Comparison of ENCODE assay signal across 22 mouse cellular contexts in genomic region chr2:13857461-13857860, GRCm38 (mm10).
DNase-seq lines count a peak whose midpoint lies in the region; ATAC-seq and TF ChIP-seq lines count a peak whose summit lies in the region.
"Had no signal": no experiment of that assay in that cellular context is flagged by ENCODE, and none has a peak within 500 bp of the region (broad histone marks: within the 10 kb centered on the region; RNA-seq: fewer than 3 reads in every experiment).

No protein-coding gene starts in this region.

- ATAC-seq in heart, postnatal 0 days (ENCODE audit: insufficient read depth, low read depth), result no peak
- ATAC-seq: forebrain, embryonic 16.5 days had no signal

- intact Hi-C loops in heart, postnatal 10 days (cut with DNase I), result loop anchor here (5.0 kb wide), 1 partner anchor 580 kb away; no protein-coding TSS in a partner anchor

- no peaks in the 10 kb centered on the region for H3K9me3 ChIP-seq in heart, postnatal 0 days (replicated peaks; ENCODE audit: control insufficient read depth, low read length)
- H3K9me3 ChIP-seq: embryonic facial prominence, embryonic 15.5 days; forebrain, embryonic 10.5 days; heart, embryonic 15.5 days; hindbrain, embryonic 15.5 days had no signal

- H3K27me3 ChIP-seq in heart, postnatal 0 days (ENCODE audit: control insufficient read depth, insufficient read depth, low read length), result no peaks in the 10 kb centered on the region
- H3K27me3 ChIP-seq: embryonic facial prominence, embryonic 15.5 days; heart, embryonic 15.5 days; hindbrain, embryonic 15.5 days had no signal

- H3K4me1 ChIP-seq in heart, postnatal 0 days (ENCODE audit: control insufficient read depth, insufficient read depth), result no peaks in the 10 kb centered on the region
- H3K4me1 ChIP-seq: embryonic facial prominence, embryonic 15.5 days; forebrain, embryonic 10.5 days; heart, embryonic 15.5 days; hindbrain, embryonic 15.5 days had no signal

- DNase-seq in heart, postnatal 0 days (ENCODE audit: low spot score), result peak; percentile 7
- DNase-seq in heart, postnatal 10 days, result no peak
- DNase-seq in 416B (ENCODE audit: low read depth), result peak; percentile 34
- DNase-seq in NIH3T3 (ENCODE audit: low read depth), result peak; percentile 3
- no peak for DNase-seq in frontal cortex, postnatal 25 days (ENCODE audit: low spot score in 2 of 2)
- no peak for DNase-seq in ovary, postnatal 10 days (ENCODE audit: low spot score)
- no peak for DNase-seq in lung, postnatal 10 days
- DNase-seq: adrenal gland, adult 8-10 months; adrenal gland, postnatal 36 days; cerebellum, adult 8-10 months; cerebellum, postnatal 14 days; embryo, embryonic 11 days; gastrocnemius, postnatal 14 days; heart, adult 2 months; heart, postnatal 36 days had no signal

- no peak overlapping the region for H3K27ac ChIP-seq in heart, postnatal 0 days (ENCODE audit: low read depth)
- H3K27ac ChIP-seq: embryonic facial prominence, embryonic 15.5 days; forebrain, embryonic 10.5 days; heart, adult 2 months; heart, embryonic 15.5 days; hindbrain, embryonic 15.5 days had no signal

- no peak overlapping the region for H3K9ac ChIP-seq in heart, postnatal 0 days (replicated peaks; ENCODE audit: low read depth, low read length)
- H3K9ac ChIP-seq: embryonic facial prominence, embryonic 15.5 days; heart, embryonic 15.5 days; hindbrain, embryonic 15.5 days had no signal

- H3K4me2 ChIP-seq in heart, postnatal 0 days (ENCODE audit: low read depth, low read length), result no peak overlapping the region
- H3K4me2 ChIP-seq: embryonic facial prominence, embryonic 15.5 days; heart, embryonic 11.5 days; heart, embryonic 15.5 days; hindbrain, embryonic 15.5 days had no signal

- H3K4me3 ChIP-seq in heart, postnatal 0 days (ENCODE audit: low read depth, low read length), result no peak overlapping the region
- H3K4me3 ChIP-seq: embryonic facial prominence, embryonic 15.5 days; erythroblast, embryonic 14.5 days; forebrain, embryonic 10.5 days; heart, adult 2 months; heart, embryonic 15.5 days; hindbrain, embryonic 15.5 days had no signal

- H3K36me3 ChIP-seq in heart, postnatal 0 days (replicated peaks; ENCODE audit: control insufficient read depth, insufficient read depth, low read length), result no peaks in the 10 kb centered on the region
- H3K36me3 ChIP-seq: embryonic facial prominence, embryonic 15.5 days; forebrain, embryonic 10.5 days; heart, embryonic 15.5 days; hindbrain, embryonic 15.5 days had no signal

- no peak for TF ChIP-seq CTCF in heart, postnatal 0 days (IDR thresholded peaks at IDR 0.05; ENCODE audit: low read depth)

- 62% methylated on average over 2 of the region's 2 CpGs for WGBS in heart, postnatal 0 days

- TF ChIP-seq EP300 in heart, postnatal 0 days (IDR thresholded peaks at IDR 0.05; ENCODE audit: low read depth), result no peak

Comparison
In these comparisons a context has a peak if more than half of its experiments do, and no peak if none do; other contexts are left out.
1. DNase-seq: peak in heart, postnatal 0 days (single experiment), 416B (single experiment) and NIH3T3 (single experiment); none in heart, postnatal 10 days (0 of 2), frontal cortex, postnatal 25 days (0 of 2), ovary, postnatal 10 days (single experiment) and lung, postnatal 10 days (single experiment).